Comparison of ENCODE assay signal across 8 mouse cellular contexts in genomic region chr17:46857903-46858748, GRCm38 (mm10). TPM values are rescaled to one million over a fixed set of nuclear protein-coding genes. Genes with fewer than 3 reads are reported as not detected.
DNase-seq lines count a peak whose midpoint lies in the region; ATAC-seq and TF ChIP-seq lines count a peak whose summit lies in the region.

Bicral (minus strand) TSS chr17:46858482.

- no peaks in the 10 kb centered on the region for H3K27me3 ChIP-seq in intestine, embryonic 15.5 days (replicated peaks)
- no peaks in the 10 kb centered on the region for H3K27me3 ChIP-seq in limb, embryonic 11.5 days (ENCODE audit: control insufficient read depth, insufficient read depth, low read length)
- H3K27me3 ChIP-seq in midbrain, embryonic 12.5 days = no peaks in the 10 kb centered on the region
- no peaks in the 10 kb centered on the region for H3K27me3 ChIP-seq in small intestine, adult 2 months (ENCODE audit: control insufficient read depth, insufficient read depth, low read length)

- TF ChIP-seq CTCF in cortical plate, adult 2 months (IDR thresholded peaks at IDR 0.05; ENCODE audit: extremely low read depth, insufficient read depth, low read length) = no peak
- TF ChIP-seq CTCF in small intestine, adult 2 months (IDR thresholded peaks at IDR 0.05; ENCODE audit: extremely low read depth, insufficient read length, insufficient replicate concordance, low read depth, low read length) = no peak

- H3K4me2 ChIP-seq in intestine, embryonic 15.5 days (replicated peaks) = peak within 1 kb of the TSS; percentile 59
- peak within 1 kb of the TSS; percentile 72 for H3K4me2 ChIP-seq in limb, embryonic 11.5 days (ENCODE audit: low read depth, severe bottlenecking)
- peak within 1 kb of the TSS; percentile 71 for H3K4me2 ChIP-seq in midbrain, embryonic 12.5 days (replicated peaks)

- TF ChIP-seq POLR2A in cortical plate, adult 2 months (IDR thresholded peaks at IDR 0.05; ENCODE audit: extremely low read depth, insufficient read depth, low read length) = no peak
- no peak for TF ChIP-seq POLR2A in small intestine, adult 2 months (IDR thresholded peaks at IDR 0.05; ENCODE audit: low read depth, low read length)

- H3K9ac ChIP-seq in intestine, embryonic 15.5 days = peak within 1 kb of the TSS; percentile 100
- H3K9ac ChIP-seq in limb, embryonic 11.5 days (ENCODE audit: low read length) = peak within 1 kb of the TSS; percentile 100
- H3K9ac ChIP-seq in midbrain, embryonic 12.5 days (replicated peaks) = peak within 1 kb of the TSS; percentile 100

- no peaks in the 10 kb centered on the region; the same call in 1 of the 2 replicates for H3K36me3 ChIP-seq in intestine, embryonic 15.5 days
- H3K36me3 ChIP-seq in limb, embryonic 11.5 days (ENCODE audit: control insufficient read depth, insufficient read depth, low read length) = no peaks in the 10 kb centered on the region
- H3K36me3 ChIP-seq in midbrain, embryonic 12.5 days = no peaks in the 10 kb centered on the region
- H3K36me3 ChIP-seq in small intestine, adult 2 months (ENCODE audit: control insufficient read depth, insufficient read depth, low read length) = no peaks in the 10 kb centered on the region

- peak; percentile 70 for ATAC-seq in intestine, embryonic 15.5 days
- ATAC-seq in limb, embryonic 11.5 days (ENCODE audit: insufficient number of reproducible peaks, low FRiP score, low TSS enrichment, low read depth) = peak; percentile 74
- peak; percentile 78 for ATAC-seq in midbrain, embryonic 12.5 days (ENCODE audit: low FRiP score, low read depth)

- peak within 1 kb of the TSS; percentile 100 for H3K27ac ChIP-seq in cortical plate, adult 2 months (ENCODE audit: insufficient read depth, low read length)
- peak within 1 kb of the TSS; percentile 100 for H3K27ac ChIP-seq in intestine, embryonic 15.5 days
- H3K27ac ChIP-seq in limb, embryonic 11.5 days (replicated peaks; ENCODE audit: low read depth, low read length) = peak within 1 kb of the TSS; percentile 100
- peak within 1 kb of the TSS; percentile 100 for H3K27ac ChIP-seq in midbrain, embryonic 12.5 days (replicated peaks)
- peak within 1 kb of the TSS; percentile 99 for H3K27ac ChIP-seq in small intestine, adult 2 months (ENCODE audit: insufficient read depth, low read depth, low read length)

- H3K4me1 ChIP-seq in cortical plate, adult 2 months (ENCODE audit: control insufficient read depth, insufficient read depth, low read length) = peaks cover 3% of the 10 kb centered on the region; the same call in 1 of the 2 replicates
- H3K4me1 ChIP-seq in intestine, embryonic 15.5 days (replicated peaks) = peaks cover 19% of the 10 kb centered on the region
- H3K4me1 ChIP-seq in limb, embryonic 11.5 days (ENCODE audit: control insufficient read depth, insufficient read depth, low read length) = peaks cover 9% of the 10 kb centered on the region
- H3K4me1 ChIP-seq in midbrain, embryonic 12.5 days = peaks cover 25% of the 10 kb centered on the region
- peaks cover 11% of the 10 kb centered on the region for H3K4me1 ChIP-seq in small intestine, adult 2 months (ENCODE audit: control insufficient read depth, insufficient read depth, insufficient read length, low read length)

- WGBS in intestine, embryonic 15.5 days = under 1% methylated on average over 62 of the region's 65 CpGs
- WGBS in limb, embryonic 11.5 days = under 1% methylated on average over 47 of the region's 65 CpGs
- under 1% methylated on average over 54 of the region's 65 CpGs for WGBS in midbrain, embryonic 12.5 days
- 1% methylated on average over 64 of the region's 65 CpGs for WGBS in small intestine, adult 2 months

- no peaks in the 10 kb centered on the region for H3K9me3 ChIP-seq in intestine, embryonic 15.5 days
- H3K9me3 ChIP-seq in limb, embryonic 11.5 days (ENCODE audit: control insufficient read depth, low read length) = no peaks in the 10 kb centered on the region
- no peaks in the 10 kb centered on the region for H3K9me3 ChIP-seq in midbrain, embryonic 12.5 days

- peak within 1 kb of the TSS; percentile 97 for H3K4me3 ChIP-seq in cortical plate, adult 2 months (ENCODE audit: insufficient read depth, low read length)
- H3K4me3 ChIP-seq in intestine, embryonic 15.5 days (replicated peaks) = peak within 1 kb of the TSS; percentile 86
- H3K4me3 ChIP-seq in limb, embryonic 11.5 days (ENCODE audit: low read depth, low read length) = peak within 1 kb of the TSS; percentile 83
- H3K4me3 ChIP-seq in midbrain, embryonic 12.5 days = peak within 1 kb of the TSS; percentile 99
- H3K4me3 ChIP-seq in small intestine, adult 2 months (ENCODE audit: low read depth, low read length) = peak within 1 kb of the TSS; percentile 79

- intact Hi-C loops in gastrocnemius, postnatal 36 days (cut with DNase I) = no loop called here

- DNase-seq in layer of hippocampus, adult 11-12 months (ENCODE audit: low spot score) = peak; percentile 70
- no peak for DNase-seq in layer of hippocampus, adult 9-10 months (ENCODE audit: low spot score)
- DNase-seq in gastrocnemius, postnatal 36 days = peak; percentile 58 to 71
- peak; percentile 88 for DNase-seq in limb, embryonic 11.5 days (ENCODE audit: low spot score)

RNA-seq across cellular contexts. Expression of gene Bicral, which starts in this region (rescaled TPM):
- 33.1 and 33.9 TPM in 2 replicates for polyA plus RNA-seq in cortical plate, adult 2 months (2012; rRNA removed)
- total RNA-seq in gastrocnemius, postnatal 36 days (2021) = 10 to 100 TPM in 1 of 2 experiments, 1 to 10 TPM in 1; 8.2 to 12.1 TPM
- 3.5 and 4.6 TPM in 2 replicates for polyA plus RNA-seq in intestine, embryonic 15.5 days (2015; fragmentation: Nextera tagmentation; extraction: Ambion mirVana)
- polyA plus RNA-seq in limb, embryonic 11.5 days (2014; fragmentation: Nextera tagmentation; extraction: Ambion mirVana) = 4.6 and 5.9 TPM in 2 replicates
- 7.8 and 7.9 TPM in 2 replicates for polyA plus RNA-seq in midbrain, embryonic 12.5 days (2016; fragmentation: Nextera tagmentation; extraction: Ambion mirVana)
- 4.0 and 7.1 TPM in 2 replicates for polyA plus RNA-seq in small intestine, adult 2 months (2012; rRNA removed)
